Mouse (Mus musculus) gastrocnemius, postnatal 4 days (tissue): Measurements from ENCODE around the gene Arhgef5. TPM values are rescaled to one million over a fixed set of nuclear protein-coding genes. Genes with fewer than 3 reads are reported as not detected.
A peak's percentile ranks its signal among the peaks of the same experiment; 100 is the strongest.
"Not testable (repeated sequence)": the region's sequence is repeated elsewhere in the genome, so short reads cannot be mapped to it uniquely, and the experiment has no call there.

Source experiments
- DNase-seq, 2 experiments: peaks; one replicate each; pipeline ENCODE4 v3.0.0; 2021 to 2022; ENCODE audit warnings: low spot score in 2 of 2, mixed read lengths in 2 of 2
- long read RNA-seq, 2 experiments: library from polyadenylated mRNA; stranded (forward); transcript quantifications; one replicate each; pipeline ENCODE4 v2.0.0; 2021
- total RNA-seq, 2 experiments: library from RNA; stranded (reverse); gene quantifications; 2 replicates each; pipeline ENCODE4 v1.2.3; 2021

Arhgef5 gene
- total RNA-seq: 10 to 100 TPM in 1 of 2 experiments, 1 to 10 TPM in 1; 7.9 to 10.3 TPM
- long read RNA-seq, experiment 1, full-length matches to known transcripts: 4 of 9 reads
- long read RNA-seq, experiment 1, partial matches to known transcripts: 2 of 9 reads
- long read RNA-seq, experiment 1, other reads (novel, unspliced or antisense): 3 of 9 reads
- long read RNA-seq, experiment 2, full-length matches to known transcripts: 3 of 6 reads
- long read RNA-seq, experiment 2, partial matches to known transcripts: 2 of 6 reads
- long read RNA-seq, experiment 2, other reads (novel, unspliced or antisense): 1 of 6 reads

DNA sequence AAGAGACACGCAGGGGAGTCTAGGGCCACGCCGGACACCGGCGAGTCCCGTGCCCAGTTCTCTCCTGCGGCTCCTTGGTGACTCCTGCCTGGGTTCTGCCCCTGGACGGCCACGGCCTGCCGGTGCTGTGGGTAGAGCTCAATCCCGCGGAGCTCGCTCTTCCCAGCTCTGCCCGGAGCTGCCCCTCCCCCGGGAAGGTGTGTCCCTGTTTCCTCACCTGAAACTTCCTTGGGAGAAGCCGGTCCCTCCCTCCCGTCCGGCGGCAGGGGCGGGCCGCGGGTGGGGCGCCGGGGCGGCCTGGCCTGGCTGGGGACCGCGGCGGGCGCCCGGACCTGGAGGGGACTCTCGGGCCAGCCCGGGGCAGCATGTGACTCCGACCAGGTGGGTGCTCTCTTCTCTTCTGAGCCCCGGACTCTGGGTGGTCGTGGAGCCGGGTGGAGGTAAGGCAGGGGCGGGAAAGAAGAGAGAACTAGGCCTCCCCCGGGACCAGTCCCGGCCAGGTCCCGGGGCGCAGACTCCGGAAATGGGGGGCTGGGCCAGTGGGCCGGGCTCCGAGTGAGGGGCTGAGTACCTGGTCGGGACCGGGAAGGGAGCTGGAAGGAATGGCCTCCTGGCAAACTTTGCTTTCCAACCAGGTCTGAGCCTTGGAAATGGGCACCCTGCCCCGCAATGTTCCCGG lies at the start of gene Arhgef5:
Arhgef5 (plus strand) TSS at position 220 of the 679 bp plus-strand sequence.
- DNase-seq: peak in 1 of 2 experiments; percentile 20

DNA sequence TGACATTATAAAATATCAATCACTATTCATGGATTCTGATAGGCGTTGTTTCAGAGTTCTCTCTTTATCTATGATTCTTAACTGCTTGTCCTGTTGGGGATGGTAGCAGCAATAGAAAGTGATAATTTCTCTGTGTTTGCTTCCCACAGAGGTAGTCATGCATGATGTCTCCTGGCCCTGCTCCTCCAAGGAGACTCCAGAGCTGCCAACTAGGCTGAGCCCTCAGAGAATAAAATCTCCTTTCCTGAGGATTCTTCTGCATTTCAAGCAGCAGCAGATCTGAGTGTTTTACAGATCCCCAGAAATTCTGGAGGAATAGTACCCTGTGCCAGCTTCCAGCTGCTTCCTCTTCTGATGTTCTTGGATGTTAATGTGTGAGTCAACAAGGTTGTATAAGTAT lies 34.1 kb upstream of the Arhgef5 start, which contains the start of gene Olfr47:
Olfr47 (plus strand) TSS at position 275 of the 400 bp plus-strand sequence.
- DNase-seq: not testable (repeated sequence)

DNA sequence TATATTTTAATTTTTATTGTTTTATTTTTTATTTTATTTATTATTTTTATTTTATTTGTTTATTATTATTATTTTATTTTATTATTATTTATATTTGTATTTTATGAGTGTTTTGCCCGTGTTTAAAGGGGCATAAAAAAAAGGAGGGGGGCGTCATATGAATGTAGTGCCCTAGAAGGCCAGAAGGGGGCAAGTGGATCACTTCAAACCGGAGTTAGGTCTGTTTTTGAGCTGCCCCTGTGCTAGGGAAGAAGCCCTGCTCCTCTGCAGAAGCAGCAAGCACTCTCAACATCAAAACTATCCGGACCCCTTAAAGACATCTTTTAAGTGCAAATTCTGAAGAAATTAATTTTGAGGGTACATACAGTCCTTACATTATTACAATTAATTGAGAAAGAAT lies 23.3 kb upstream of the Arhgef5 start:
- no peak for DNase-seq

- DNase-seq: no peak
Observed at GRCm38 (mm10) chr6:43247396-43247795, 18.0 kb upstream of the Arhgef5 start.

GRCm38 (mm10) chr6:43252994-43253393 lies 12.4 kb upstream of the Arhgef5 start:
- no peak for DNase-seq

DNA sequence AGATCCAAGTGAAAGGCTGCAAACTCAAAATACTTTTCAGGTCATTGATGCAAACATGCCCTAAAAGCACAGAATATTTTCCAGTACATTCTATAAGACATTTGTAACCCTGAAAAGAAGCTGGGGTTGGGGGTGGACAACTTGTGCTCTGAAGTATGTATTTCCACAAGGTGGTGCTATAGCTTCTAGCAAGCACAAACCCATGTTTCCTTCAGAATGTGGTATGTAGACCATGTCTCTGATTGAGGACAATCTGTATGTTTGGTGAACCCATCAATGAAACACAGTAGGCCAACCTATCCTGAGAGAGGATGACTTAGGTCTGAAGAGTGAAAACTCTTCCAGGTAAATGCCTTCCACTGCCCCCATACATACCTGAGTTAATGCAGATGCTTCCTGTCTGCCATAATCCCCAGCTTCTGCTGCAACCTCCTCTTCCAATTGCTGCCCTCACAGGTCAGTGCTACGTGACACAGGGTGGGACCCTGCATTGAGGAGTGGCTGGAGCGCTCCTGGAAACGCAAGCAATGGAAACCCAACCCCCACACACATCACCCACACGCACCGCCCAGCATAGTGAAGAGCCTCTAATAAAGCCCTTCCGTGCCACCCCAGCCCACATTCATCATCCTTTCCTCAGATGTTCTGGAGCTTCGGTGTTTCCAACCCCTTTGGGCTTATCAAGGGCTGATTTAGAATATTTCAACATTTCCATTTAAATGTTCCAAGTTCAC lies 11.0 kb upstream of the Arhgef5 start:
- no peak for DNase-seq

- DNase-seq: no peak
Observed at GRCm38 (mm10) chr6:43260756-43261155, 4.6 kb upstream of the Arhgef5 start.

- no peak for DNase-seq
Observed at GRCm38 (mm10) chr6:43266356-43266755, 974 bp downstream of the Arhgef5 start.

DNA sequence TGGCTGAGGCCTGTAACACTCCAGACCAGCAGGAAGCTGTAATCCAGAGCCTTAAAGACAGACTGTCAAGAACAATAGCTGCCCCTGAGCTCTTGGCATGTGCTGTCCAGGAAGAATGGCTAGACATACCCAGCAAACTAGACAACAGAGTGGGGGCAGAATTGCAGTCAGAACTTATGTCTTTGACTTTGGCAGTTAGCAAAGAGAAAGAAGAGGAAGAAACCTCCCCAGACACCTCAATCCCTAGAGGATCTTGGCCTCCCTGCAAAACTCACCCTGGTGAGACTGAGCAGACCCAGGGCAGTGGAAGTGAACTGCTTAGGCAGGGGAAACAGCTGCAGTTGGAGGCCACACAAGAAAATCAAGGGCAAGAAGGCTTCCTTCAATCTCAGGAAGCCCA lies 7.2 kb downstream of the Arhgef5 start:
- DNase-seq: no peak

DNA sequence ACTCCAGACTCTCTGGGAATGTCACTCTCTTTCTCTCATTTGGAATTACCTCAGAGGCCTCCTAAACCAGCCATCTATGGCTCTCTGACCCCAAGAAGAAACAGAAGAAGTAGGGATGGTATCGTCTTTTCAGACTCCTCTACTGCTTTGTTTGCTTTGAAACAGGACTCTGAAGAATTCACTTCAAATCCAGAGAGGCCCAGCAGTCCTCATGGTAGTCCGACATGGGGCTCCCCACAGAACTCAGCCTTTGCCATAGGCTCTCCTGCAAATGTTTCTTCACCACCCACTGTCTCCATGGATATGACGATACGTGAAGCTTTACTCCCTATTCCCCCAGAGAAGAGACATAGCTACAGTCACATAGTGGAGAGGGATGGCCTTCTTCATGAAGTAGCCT lies 8.7 kb downstream of the Arhgef5 start:
- DNase-seq: no peak

GRCm38 (mm10) chr6:43278247-43278646 lies 12.9 kb downstream of the Arhgef5 start:
- DNase-seq: no peak

DNA sequence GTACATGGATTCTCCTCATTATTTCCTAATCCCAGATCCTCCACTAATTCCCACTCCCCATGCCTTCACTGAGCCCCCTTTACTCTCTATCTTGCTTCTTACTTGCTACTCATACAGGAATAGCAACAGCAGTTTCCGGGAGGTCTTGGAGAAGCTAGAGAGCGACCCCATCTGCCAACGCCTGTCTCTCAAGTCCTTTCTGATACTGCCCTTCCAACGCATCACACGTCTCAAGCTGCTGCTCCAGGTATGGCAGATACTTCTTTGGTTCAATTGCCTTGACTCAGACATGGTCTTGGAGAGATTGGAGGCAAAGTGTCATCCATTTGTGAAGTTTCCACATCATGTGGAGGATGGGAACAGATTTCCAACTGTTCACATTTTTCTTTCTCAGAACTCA lies 15.1 kb downstream of the Arhgef5 start:
- DNase-seq: no peak

GRCm38 (mm10) chr6:43292041-43292440 lies 26.7 kb downstream of the Arhgef5 start:
- no peak for DNase-seq

- DNase-seq: no peak
Observed at GRCm38 (mm10) chr6:43292471-43293076, 27.2 kb downstream of the Arhgef5 start.

DNA sequence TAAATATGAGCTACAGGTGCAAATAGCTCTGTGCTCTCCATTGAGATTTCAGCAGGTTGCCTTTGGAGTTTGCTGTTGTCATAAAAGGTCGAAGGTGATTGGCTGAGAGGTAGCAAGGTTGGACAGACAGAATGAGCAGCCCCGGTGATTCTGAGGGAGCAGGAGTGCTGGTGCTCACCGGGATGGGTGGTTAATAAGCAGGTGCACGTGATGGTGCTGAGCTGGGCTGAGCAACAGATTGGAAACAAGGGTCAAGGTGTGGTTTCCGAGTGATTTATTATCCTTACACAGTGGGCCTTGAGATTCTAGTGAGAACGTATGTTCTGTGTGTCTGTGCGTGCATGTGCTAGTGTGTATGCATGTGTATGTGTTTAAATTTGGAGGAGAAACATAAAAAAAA lies 27.8 kb downstream of the Arhgef5 start:
- DNase-seq: no peak

- no peak for DNase-seq
Observed at GRCm38 (mm10) chr6:43295908-43296307, 30.5 kb downstream of the Arhgef5 start.

GRCm38 (mm10) chr6:43296798-43297507 lies 31.6 kb downstream of the Arhgef5 start:
- DNase-seq: no peak

DNA sequence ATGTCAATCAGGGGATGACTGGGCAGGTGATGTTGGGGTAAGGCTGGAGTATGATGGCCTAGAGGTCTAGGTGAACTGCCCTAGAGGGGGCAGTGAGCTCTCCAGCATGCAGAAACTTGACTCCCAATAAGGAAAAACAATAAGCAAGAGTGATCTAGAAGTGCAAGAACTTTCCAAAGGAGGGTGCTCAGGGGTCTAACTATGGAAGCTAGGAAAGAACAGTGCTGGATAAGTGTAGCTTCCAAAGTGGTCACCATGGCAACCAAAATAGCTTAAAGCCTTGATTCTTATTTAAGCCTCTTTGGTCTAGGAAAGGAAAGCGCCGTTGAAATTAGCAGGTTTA lies 32.1 kb downstream of the Arhgef5 start:
- DNase-seq: no peak

DNA sequence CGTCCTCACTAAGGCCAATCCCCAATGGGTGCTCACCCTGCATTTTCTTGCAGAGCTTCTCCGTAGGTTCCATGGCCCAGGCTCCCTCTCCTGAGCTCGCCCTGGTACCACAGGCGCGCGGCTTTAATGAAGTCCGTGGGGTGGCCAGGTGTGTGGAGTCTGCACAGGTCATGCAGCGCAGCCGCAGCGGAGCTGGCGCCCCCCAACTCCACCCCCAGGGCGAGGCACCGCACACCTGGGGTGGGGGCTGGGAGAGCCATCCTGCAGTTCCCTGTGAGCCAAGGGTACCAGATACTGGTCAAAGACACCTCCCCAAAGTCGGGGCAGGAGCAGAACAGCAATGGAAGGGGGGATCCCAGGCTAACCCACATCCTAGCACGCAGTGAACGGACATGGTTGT lies 44.1 kb downstream of the Arhgef5 start, which contains the start of gene Nobox:
Nobox (minus strand) TSS at position 101 of the 400 bp plus-strand sequence.
- DNase-seq: no peak

GRCm38 (mm10) chr6:43310071-43310470 lies 44.7 kb downstream of the Arhgef5 start:
- DNase-seq: no peak

DNA sequence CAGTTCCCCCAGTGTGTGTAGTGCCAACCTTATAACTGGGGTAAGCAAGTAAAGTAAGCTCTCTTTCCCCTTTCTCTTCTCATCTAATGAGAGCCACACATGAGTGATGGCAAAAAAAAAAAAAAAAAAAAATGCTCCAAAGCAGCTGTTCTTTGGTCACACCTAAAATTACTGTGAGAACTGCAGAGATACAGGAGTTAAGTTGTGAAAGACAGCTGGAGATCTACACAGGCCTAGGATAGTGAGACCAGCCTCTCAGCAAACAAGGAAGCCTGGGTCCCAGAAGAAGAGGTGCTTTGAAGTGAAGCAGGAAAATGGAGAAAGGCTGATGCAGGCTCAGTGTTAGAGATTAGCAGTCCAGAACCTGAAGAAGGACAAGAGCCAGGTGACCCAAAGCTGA lies 47.2 kb downstream of the Arhgef5 start:
- DNase-seq: no peak
